In genomic region chr15:99008801-99009241, GRCm38 (mm10) we compare ENCODE assay signal across 9 mouse cellular contexts. TPM values are rescaled to one million over a fixed set of nuclear protein-coding genes. Genes with fewer than 3 reads are reported as not detected.
DNase-seq lines count a peak whose midpoint lies in the region.
"Had no signal": no experiment of that assay in that cellular context is flagged by ENCODE, and none has a peak within 500 bp of the region (broad histone marks: within the 10 kb centered on the region; RNA-seq: fewer than 3 reads in every experiment).

No protein-coding gene starts in this region.

- peak; percentile 89 for DNase-seq in heart, adult 11 months
- DNase-seq in heart, adult 8-10 months (ENCODE audit: low spot score), result no peak
- DNase-seq in spleen, adult 18-20 months, result peak; percentile 16 to 25
- no peak for DNase-seq in spleen, postnatal 14 days (ENCODE audit: low spot score in 2 of 2)
- DNase-seq in lung, postnatal 10 days, result peak; percentile 49
- peak; percentile 65 for DNase-seq in thymus, postnatal 25 days
- no peak for DNase-seq in gastrocnemius, postnatal 4 days (ENCODE audit: low spot score in 2 of 2)
- no peak for DNase-seq in cerebellum, adult 11 months
- DNase-seq: kidney, adult 18-20 months had no signal

RNA-seq across cellular contexts. Expression of gene Tuba1c, which starts 20.9 kb away (rescaled TPM):
- 10 to 100 TPM; 32.2 to 40.4 (median 33.3) TPM for total RNA-seq in heart, adult 8-10 months (2022)
- total RNA-seq in gastrocnemius, postnatal 4 days (2021), result 10 to 100 TPM; 62.2 to 80.4 TPM

RNA-seq across cellular contexts. Expression of gene Prph, which starts 46.2 kb away (rescaled TPM):
- 1 to 10 TPM in 1 of 4 experiments, under 1 TPM in 3; 0.16 to 1.4 (median 0.47) TPM for total RNA-seq in heart, adult 8-10 months (2022)
- total RNA-seq in gastrocnemius, postnatal 4 days (2021), result 1 to 10 TPM; 3.0 to 4.7 TPM

RNA-seq across cellular contexts. Expression of gene Tuba1a, which starts 55.3 kb away (rescaled TPM):
- total RNA-seq in heart, adult 8-10 months (2022), result 10 to 100 TPM; 37.4 to 83.6 (median 67.3) TPM
- total RNA-seq in gastrocnemius, postnatal 4 days (2021), result 100 to 1,000 TPM; 355 to 415 TPM

RNA-seq across cellular contexts. Expression of gene Gm49450, which starts 55.5 kb away (rescaled TPM):
- not detected for total RNA-seq in heart, adult 8-10 months (2022)
- not detected for total RNA-seq in gastrocnemius, postnatal 4 days (2021)

Comparison
In these comparisons a context has a peak if more than half of its experiments do, and no peak if none do; other contexts are left out.
1. DNase-seq: peak in heart, adult 11 months (single experiment), spleen, adult 18-20 months (2 of 2), lung, postnatal 10 days (single experiment) and thymus, postnatal 25 days (single experiment); none in heart, adult 8-10 months (single experiment), spleen, postnatal 14 days (0 of 2), gastrocnemius, postnatal 4 days (0 of 2) and cerebellum, adult 11 months (single experiment).
2. RNA of gene Tuba1a, which starts 55.3 kb away (total RNA-seq): 355 to 415 TPM in gastrocnemius, postnatal 4 days; 37.4 to 83.6 TPM in heart, adult 8-10 months; every median in the first group is over 4 times any median in the second.